Mouse (Mus musculus) intestine, embryonic 16.5 days (tissue): ENCODE measurements at regions not wholly inside any gene's neighbourhood (a gene's known extent, or its start where the extent isn't known, plus 50 kb on each side); places are given as distances from the start of the nearest gene placed in this dataset.

Experiments used
- ATAC-seq: fragments of 200-750 bp; cut with Nextera tagmentation; 2 replicates; pipeline ENCODE4 v1.8.0; 2017; ENCODE audit warnings: moderate TSS enrichment, moderate library complexity
- H3K27ac ChIP-seq: fragments of 300-500 bp; sonication (generic); 2 replicates; pipeline ENCODE4 v1.5.1; 2014; ENCODE audit warnings: mild to moderate bottlenecking, low read length
- H3K27me3 ChIP-seq: fragments of 300-500 bp; sonication (generic); replicated peaks from 2 replicates; pipeline ENCODE4 v1.6.1; 2014; ENCODE audit warnings: low read length, control low read depth, mixed read lengths; ENCODE audit not compliant: control insufficient read depth, insufficient read depth
- H3K36me3 ChIP-seq: fragments of 300-500 bp; sonication (generic); 2 replicates; pipeline ENCODE4 v1.6.1; 2014; ENCODE audit warnings: low read length, control low read depth; ENCODE audit not compliant: control insufficient read depth, insufficient read depth
- H3K4me1 ChIP-seq: fragments of 300-500 bp; sonication (generic); 2 replicates; pipeline ENCODE4 v1.6.1; 2014; ENCODE audit warnings: low read length, control low read depth, mixed read lengths; ENCODE audit not compliant: control insufficient read depth, insufficient read depth
- H3K4me2 ChIP-seq: fragments of 300-500 bp; sonication (generic); 2 replicates; pipeline ENCODE4 v1.6.1; 2014; ENCODE audit warnings: low read depth, low read length, control low read depth
- H3K4me3 ChIP-seq: fragments of 300-500 bp; sonication (generic); 2 replicates; pipeline ENCODE4 v1.5.1; 2014; ENCODE audit warnings: mild to moderate bottlenecking, low read length
- H3K9ac ChIP-seq: fragments of 300-500 bp; sonication (generic); 2 replicates; pipeline ENCODE4 v1.6.1; 2014; ENCODE audit warnings: low read depth, low read length
- H3K9me3 ChIP-seq: fragments of 300-500 bp; sonication (generic); 2 replicates; pipeline ENCODE4 v1.6.1; 2016; ENCODE audit warnings: low read length, control low read depth; ENCODE audit not compliant: control insufficient read depth
- WGBS: fragments of 180-500 bp; shearing (Covaris S2); extraction: QIAGEN DNeasy Blood & Tissue Kit; methylation state at CpG from one replicate; pipeline ENCODE4 v1.1.7; 2014; 5-methylcytosine and 5-hydroxymethylcytosine counted together

DNA sequence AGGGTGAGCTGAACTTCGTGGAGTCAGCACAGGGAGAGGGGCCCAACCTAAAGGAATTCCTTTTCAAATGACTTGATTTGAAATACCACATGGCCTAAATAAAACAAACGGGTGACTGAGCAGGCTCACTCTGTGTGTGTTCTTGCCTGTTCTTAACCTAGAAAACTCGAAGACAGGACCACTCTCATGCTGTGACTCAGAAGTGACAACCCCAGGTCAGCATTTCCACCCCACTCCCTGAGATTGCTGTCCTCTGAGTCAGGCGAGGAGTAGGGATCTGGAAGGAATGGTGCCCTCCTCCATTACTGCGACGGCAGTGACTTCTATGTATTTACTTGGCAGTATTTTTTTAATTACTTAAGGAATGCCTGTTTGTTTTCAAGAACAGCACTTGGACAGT, 155.8 kb upstream of the Rpl34 start:
- Histone ChIP-seq H3K36me3 (no peaks in the 10 kb centered on the region), H3K4me3 (no peak overlapping the region), H3K4me2 (no peak overlapping the region), H3K27ac (no peak overlapping the region), H3K4me1 (no peaks in the 10 kb centered on the region), H3K9ac (no peak overlapping the region), H3K9me3 (no peaks in the 10 kb centered on the region), H3K27me3 (no peaks in the 10 kb centered on the region)
- 38% methylated on average over 6 of the region's 6 CpGs for WGBS
- ATAC-seq, result no peak

- Histone ChIP-seq H3K36me3 (no peaks in the 10 kb centered on the region), H3K4me2 (no peak overlapping the region), H3K27ac (no peak overlapping the region), H3K9ac (no peak overlapping the region), H3K9me3 (no peaks in the 10 kb centered on the region), H3K4me1 (no peaks in the 10 kb centered on the region), H3K4me3 (no peak overlapping the region), H3K27me3 (no peaks in the 10 kb centered on the region)
- 89% methylated on average over 9 of the region's 9 CpGs for WGBS
- no peak for ATAC-seq
These were observed 154.2 kb upstream of the Rpl34 start for GRCm38 (mm10) chr3:130884393-130884792.

GRCm38 (mm10) chr3:130883928-130884327, 153.7 kb upstream of the Rpl34 start:
- H3K4me2 ChIP-seq, result no peak overlapping the region

GRCm38 (mm10) chr3:130883319-130883718, 153.1 kb upstream of the Rpl34 start:
- ATAC-seq, result no peak
- WGBS, result 87% methylated on average over 6 of the region's 6 CpGs

More at GRCm38 (mm10) chr3:130883928-130884327, 153.7 kb upstream of the Rpl34 start:
- ATAC-seq, result no peak
- Histone ChIP-seq H3K27me3 (no peaks in the 10 kb centered on the region), H3K9ac (no peak overlapping the region), H3K4me1 (0 out of 2 replicates have a peak, but pooled peaks cover 2% of the 10 kb centered on the region), H3K36me3 (no peaks in the 10 kb centered on the region), H3K4me3 (no peak overlapping the region), H3K9me3 (no peaks in the 10 kb centered on the region), H3K27ac (no peak overlapping the region)
- 59% methylated on average over 4 of the region's 4 CpGs for WGBS

GRCm38 (mm10) chr3:130880482-130880881, 150.3 kb upstream of the Rpl34 start:
- 0 out of 2 replicates have a peak, but pooled peaks cover 2% of the 10 kb centered on the region for H3K4me1 ChIP-seq
- H3K4me2 ChIP-seq, result no peak overlapping the region
- no peaks in the 10 kb centered on the region for H3K36me3 ChIP-seq
- no peak overlapping the region for H3K27ac ChIP-seq
- no peaks in the 10 kb centered on the region for H3K27me3 ChIP-seq
- H3K4me3 ChIP-seq, result no peak overlapping the region
- 73% methylated on average over 6 of the region's 6 CpGs for WGBS
- H3K9ac ChIP-seq, result no peak overlapping the region
- no peaks in the 10 kb centered on the region for H3K9me3 ChIP-seq
- ATAC-seq, result no peak

More at GRCm38 (mm10) chr3:130883319-130883718, 153.1 kb upstream of the Rpl34 start:
- Histone ChIP-seq H3K4me1 (0 out of 2 replicates have a peak, but pooled peaks cover 2% of the 10 kb centered on the region), H3K9me3 (no peaks in the 10 kb centered on the region), H3K27ac (no peak overlapping the region), H3K4me2 (no peak overlapping the region), H3K4me3 (no peak overlapping the region), H3K9ac (no peak overlapping the region), H3K36me3 (no peaks in the 10 kb centered on the region), H3K27me3 (no peaks in the 10 kb centered on the region)

GRCm38 (mm10) chr3:130879463-130879862, 149.3 kb upstream of the Rpl34 start:
- Histone ChIP-seq H3K36me3 (no peaks in the 10 kb centered on the region), H3K4me3 (no peak overlapping the region), H3K27ac (no peak overlapping the region), H3K9ac (no peak overlapping the region), H3K9me3 (no peaks in the 10 kb centered on the region), H3K4me2 (no peak overlapping the region), H3K4me1 (0 out of 2 replicates have a peak, but pooled peaks cover 2% of the 10 kb centered on the region), H3K27me3 (no peaks in the 10 kb centered on the region)
- 44% methylated on average over 8 of the region's 8 CpGs for WGBS
- no peak for ATAC-seq

DNA sequence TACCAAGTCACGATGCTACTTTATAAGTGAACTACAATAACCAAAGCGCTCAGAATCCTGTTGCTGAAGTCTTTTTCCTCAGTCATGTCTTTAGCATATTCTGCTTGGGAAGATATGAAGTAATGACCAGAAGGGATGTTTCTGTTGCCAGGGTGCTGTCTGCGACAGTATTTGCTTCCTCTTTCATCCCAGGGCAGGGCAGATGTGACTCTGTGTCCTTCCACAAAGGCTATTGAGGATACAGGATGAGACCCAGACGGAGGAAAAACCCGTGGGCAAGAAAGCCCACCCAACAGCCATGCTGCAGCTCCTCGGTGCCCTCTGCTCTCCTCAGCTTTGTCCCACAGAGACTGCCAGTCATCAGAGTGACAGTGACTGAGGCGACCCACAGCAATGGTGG, 148.6 kb upstream of the Rpl34 start:
- ATAC-seq, result no peak
- Histone ChIP-seq H3K4me3 (no peak overlapping the region), H3K9me3 (no peaks in the 10 kb centered on the region), H3K9ac (no peak overlapping the region), H3K4me1 (0 out of 2 replicates have a peak, but pooled peaks cover 2% of the 10 kb centered on the region), H3K4me2 (no peak overlapping the region), H3K27me3 (no peaks in the 10 kb centered on the region), H3K27ac (no peak overlapping the region), H3K36me3 (no peaks in the 10 kb centered on the region)
- WGBS, result 70% methylated on average over 7 of the region's 7 CpGs

DNA sequence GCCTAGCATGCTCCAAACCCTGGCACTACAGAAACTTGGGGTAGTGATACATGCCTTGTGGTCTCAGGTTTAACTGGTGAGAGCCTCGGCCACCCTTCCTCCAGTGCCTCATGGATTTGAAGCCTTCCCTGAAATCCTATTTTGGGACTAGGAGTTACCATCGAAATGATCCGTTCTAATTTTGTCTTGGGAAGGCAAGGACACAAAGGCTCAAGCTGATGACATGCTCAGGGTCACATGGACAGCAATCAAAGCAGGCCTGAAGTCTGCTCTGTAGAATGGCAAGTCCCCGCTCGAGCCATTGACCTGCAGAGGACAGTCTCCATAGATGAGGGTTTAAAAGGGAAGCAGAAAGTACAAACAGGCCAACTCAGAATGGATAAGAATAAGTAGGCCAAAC, 147.8 kb upstream of the Rpl34 start:
- H3K36me3 ChIP-seq, result no peaks in the 10 kb centered on the region
- no peak overlapping the region for H3K4me2 ChIP-seq
- H3K9ac ChIP-seq, result no peak overlapping the region
- no peak for ATAC-seq
- H3K4me1 ChIP-seq, result 0 out of 2 replicates have a peak, but pooled peaks cover 2% of the 10 kb centered on the region
- no peaks in the 10 kb centered on the region for H3K9me3 ChIP-seq
- H3K27ac ChIP-seq, result no peak overlapping the region
- H3K27me3 ChIP-seq, result no peaks in the 10 kb centered on the region
- no peak overlapping the region for H3K4me3 ChIP-seq
- 84% methylated on average over 5 of the region's 5 CpGs for WGBS

DNA sequence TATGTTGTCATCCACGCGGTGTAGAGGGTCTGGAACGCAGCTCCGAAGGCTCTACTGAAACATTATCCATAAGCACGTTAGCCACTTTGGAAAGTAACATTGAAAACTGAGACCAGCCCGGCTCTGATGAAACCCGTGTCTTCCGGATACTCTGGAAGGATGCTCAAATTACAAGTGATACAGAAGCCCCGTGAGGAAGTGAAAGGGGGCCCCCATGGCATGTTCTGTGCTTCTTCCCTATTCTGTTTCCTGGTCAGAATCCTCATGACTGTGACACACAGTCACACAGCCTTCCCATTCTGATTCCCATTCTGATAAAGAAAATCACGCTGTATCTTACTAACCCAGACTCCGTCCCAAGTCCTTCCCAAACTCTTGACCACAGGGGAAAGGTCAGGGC, 143.5 kb upstream of the Rpl34 start:
- H3K4me3 ChIP-seq, result no peak overlapping the region
- WGBS, result 73% methylated on average over 11 of the region's 11 CpGs
- H3K4me1 ChIP-seq, result no peaks in the 10 kb centered on the region
- H3K9ac ChIP-seq, result no peak overlapping the region
- H3K27ac ChIP-seq, result no peak overlapping the region
- ATAC-seq, result no peak
- no peak overlapping the region for H3K4me2 ChIP-seq
- no peaks in the 10 kb centered on the region for H3K27me3 ChIP-seq
- no peaks in the 10 kb centered on the region for H3K36me3 ChIP-seq
- no peaks in the 10 kb centered on the region for H3K9me3 ChIP-seq

DNA sequence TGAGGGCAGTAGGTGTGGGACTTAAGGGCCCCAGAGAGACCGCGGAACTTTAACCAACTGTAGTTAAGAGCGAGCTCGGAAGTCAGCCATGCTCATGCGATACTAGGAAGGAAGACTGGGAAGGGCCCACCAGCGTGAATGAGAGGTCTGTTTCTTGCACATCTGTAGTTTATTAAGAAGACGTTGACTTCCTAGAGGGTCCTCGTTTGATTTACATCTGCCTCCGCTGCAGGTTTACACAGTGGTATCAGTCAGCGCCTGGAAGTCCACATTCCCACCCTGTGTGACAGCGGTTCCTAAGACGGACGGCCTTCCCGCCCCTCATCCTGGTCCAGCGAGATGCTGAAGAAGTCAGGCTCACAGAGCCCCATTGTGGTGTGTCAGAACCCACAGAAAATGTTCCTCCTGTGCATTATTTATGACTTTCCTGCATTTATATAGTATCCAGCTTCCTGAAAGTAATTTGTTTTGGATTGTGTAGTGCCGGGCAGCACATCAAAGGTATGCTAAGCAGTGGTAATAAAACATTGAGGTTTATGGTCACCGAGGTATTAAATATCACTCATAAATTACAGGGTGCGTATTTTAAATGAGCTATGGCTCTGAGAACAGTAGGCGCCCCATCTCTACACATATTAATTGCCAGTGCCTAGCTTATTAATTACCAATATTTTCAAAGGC, 136.9 kb upstream of the Rpl34 start:
- Histone ChIP-seq H3K9me3 (no peaks in the 10 kb centered on the region), H3K36me3 (no peaks in the 10 kb centered on the region), H3K9ac (no peak overlapping the region), H3K27me3 (no peaks in the 10 kb centered on the region), H3K27ac (no peak overlapping the region), H3K4me2 (no peak overlapping the region), H3K4me1 (peaks cover 4% of the 10 kb centered on the region; the same call in 1 of the 2 replicates), H3K4me3 (no peak overlapping the region)
- ATAC-seq, result no peak; the same call in 1 of the 2 replicates
- WGBS, result 39% methylated on average over 19 of the region's 19 CpGs
